Mouse (Mus musculus) hindbrain, embryonic 12.5 days (tissue): ENCODE measurements around the gene Limk2. TPM values are rescaled to one million over a fixed set of nuclear protein-coding genes. Genes with fewer than 3 reads are reported as not detected.

Experiments used
- ATAC-seq: fragments of 200-750 bp; cut with Nextera tagmentation; 2 replicates; pipeline ENCODE4 v1.8.0; 2017; ENCODE audit warnings: moderate TSS enrichment; ENCODE audit not compliant: low FRiP score
- H3K27ac ChIP-seq: fragments of 300-500 bp; sonication (generic); 2 replicates; pipeline ENCODE4 v1.5.1; 2016; ENCODE audit warnings: mild to moderate bottlenecking
- H3K27me3 ChIP-seq: fragments of 300-500 bp; sonication (generic); 2 replicates; pipeline ENCODE4 v1.6.1; 2016; ENCODE audit warnings: mild to moderate bottlenecking
- H3K36me3 ChIP-seq: fragments of 300-500 bp; sonication (generic); 2 replicates; pipeline ENCODE4 v1.6.1; 2016; ENCODE audit warnings: mild to moderate bottlenecking
- H3K4me1 ChIP-seq: fragments of 300-500 bp; sonication (generic); 2 replicates; pipeline ENCODE4 v1.6.1; 2016
- H3K4me2 ChIP-seq: fragments of 300-500 bp; sonication (generic); replicated peaks from 2 replicates; pipeline ENCODE4 v1.6.1; 2016; ENCODE audit warnings: mild to moderate bottlenecking
- H3K4me3 ChIP-seq: fragments of 300-500 bp; sonication (generic); 2 replicates; pipeline ENCODE4 v1.5.1; 2016; ENCODE audit warnings: mild to moderate bottlenecking
- H3K9ac ChIP-seq: fragments of 300-500 bp; sonication (generic); 2 replicates; pipeline ENCODE4 v1.6.1; 2016; ENCODE audit warnings: mild to moderate bottlenecking, moderate library complexity
- H3K9me3 ChIP-seq: fragments of 300-500 bp; sonication (generic); replicated peaks from 2 replicates; pipeline ENCODE4 v1.6.1; 2016; ENCODE audit warnings: mild to moderate bottlenecking
- WGBS: fragments of 180-500 bp; shearing (Covaris S2); methylation state at CpG from one replicate; pipeline ENCODE4 v1.1.7; 2016; 5-methylcytosine and 5-hydroxymethylcytosine counted together
- polyA plus RNA-seq: library from polyadenylated mRNA; unstranded; fragments of >200 nt; fragmentation: Nextera tagmentation; extraction: Ambion mirVana; gene quantifications from 2 replicates; pipeline ENCODE4 v1.2.1, GENCODE M21; 2016

Gene Limk2
- polyA plus RNA-seq, 1 experiment from 2014 or later: 114 TPM

- no peak overlapping the region for H3K9ac ChIP-seq
- H3K4me3 ChIP-seq: no peak overlapping the region
- no peaks in the 10 kb centered on the region for H3K9me3 ChIP-seq
- H3K27me3 ChIP-seq: no peaks in the 10 kb centered on the region
- no peak overlapping the region for H3K27ac ChIP-seq
- no peaks in the 10 kb centered on the region for H3K4me1 ChIP-seq
- peaks cover 6% of the 10 kb centered on the region; the same call in 1 of the 2 replicates for H3K36me3 ChIP-seq
- H3K4me2 ChIP-seq: no peak overlapping the region
- ATAC-seq: no peak
These were observed 32.9 kb upstream of the Limk2 start for GRCm38 (mm10) chr11:3441696-3442443.

GRCm38 (mm10) chr11:3437621-3438020 is 28.6 kb upstream of the Limk2 start:
- H3K4me2 ChIP-seq: no peak overlapping the region
- no peaks in the 10 kb centered on the region for H3K27me3 ChIP-seq
- WGBS: 88% methylated on average over 1 of the region's 1 CpGs
- H3K4me3 ChIP-seq: no peak overlapping the region
- H3K4me1 ChIP-seq: no peaks in the 10 kb centered on the region
- H3K27ac ChIP-seq: no peak overlapping the region
- peaks cover 6% of the 10 kb centered on the region; the same call in 1 of the 2 replicates for H3K36me3 ChIP-seq
- ATAC-seq: no peak
- no peak overlapping the region for H3K9ac ChIP-seq
- no peaks in the 10 kb centered on the region for H3K9me3 ChIP-seq

- peaks cover 8% of the 10 kb centered on the region; the same call in 1 of the 2 replicates for H3K36me3 ChIP-seq
- no peak overlapping the region for H3K9ac ChIP-seq
- H3K4me3 ChIP-seq: no peak overlapping the region
- no peaks in the 10 kb centered on the region for H3K9me3 ChIP-seq
- H3K4me1 ChIP-seq: no peaks in the 10 kb centered on the region
- WGBS: 87% methylated on average over 4 of the region's 4 CpGs
- no peak overlapping the region for H3K27ac ChIP-seq
- no peak overlapping the region for H3K4me2 ChIP-seq
- no peak for ATAC-seq
- H3K27me3 ChIP-seq: no peaks in the 10 kb centered on the region
These were observed 24.8 kb upstream of the Limk2 start for GRCm38 (mm10) chr11:3433809-3434208.

- Histone ChIP-seq H3K9me3 (no peaks in the 10 kb centered on the region), H3K27me3 (no peaks in the 10 kb centered on the region), H3K36me3 (peaks cover 3% of the 10 kb centered on the region; the same call in 1 of the 2 replicates), H3K27ac (no peak overlapping the region), H3K4me3 (no peak overlapping the region), H3K4me2 (no peak overlapping the region), H3K4me1 (no peaks in the 10 kb centered on the region), H3K9ac (no peak overlapping the region)
- WGBS: 91% methylated on average over 6 of the region's 6 CpGs
- no peak for ATAC-seq
These were observed 23.1 kb upstream of the Limk2 start for GRCm38 (mm10) chr11:3431976-3432603.

- Histone ChIP-seq H3K9me3 (no peaks in the 10 kb centered on the region), H3K27me3 (no peaks in the 10 kb centered on the region), H3K4me1 (no peaks in the 10 kb centered on the region), H3K36me3 (peaks cover 3% of the 10 kb centered on the region; the same call in 1 of the 2 replicates), H3K4me2 (no peak overlapping the region), H3K27ac (no peak overlapping the region), H3K4me3 (no peak overlapping the region), H3K9ac (no peak overlapping the region)
- no peak for ATAC-seq
- WGBS: 88% methylated on average over 3 of the region's 3 CpGs
These were observed 22.5 kb upstream of the Limk2 start for GRCm38 (mm10) chr11:3431515-3431914.

- H3K9me3 ChIP-seq: no peaks in the 10 kb centered on the region; the same call in 1 of the 2 replicates
- no peak overlapping the region for H3K4me3 ChIP-seq
- no peaks in the 10 kb centered on the region for H3K4me1 ChIP-seq
- WGBS: 86% methylated on average over 7 of the region's 7 CpGs
- H3K4me2 ChIP-seq: no peak overlapping the region
- no peak for ATAC-seq
- no peak overlapping the region for H3K9ac ChIP-seq
- no peak overlapping the region for H3K27ac ChIP-seq
- peaks cover 26% of the 10 kb centered on the region for H3K36me3 ChIP-seq
- H3K27me3 ChIP-seq: no peaks in the 10 kb centered on the region
These were observed 19.6 kb upstream of the Limk2 start for GRCm38 (mm10) chr11:3428632-3429031.

GRCm38 (mm10) chr11:3427697-3428230 is 18.8 kb upstream of the Limk2 start:
- H3K27ac ChIP-seq: no peak overlapping the region
- no peak for ATAC-seq
- no peaks in the 10 kb centered on the region for H3K27me3 ChIP-seq
- no peak overlapping the region for H3K4me2 ChIP-seq
- no peaks in the 10 kb centered on the region; the same call in 1 of the 2 replicates for H3K9me3 ChIP-seq
- H3K9ac ChIP-seq: no peak overlapping the region
- H3K4me1 ChIP-seq: no peaks in the 10 kb centered on the region
- peaks cover 32% of the 10 kb centered on the region for H3K36me3 ChIP-seq
- 82% methylated on average over 3 of the region's 3 CpGs for WGBS
- no peak overlapping the region for H3K4me3 ChIP-seq

GRCm38 (mm10) chr11:3422242-3422641 is 13.3 kb upstream of the Limk2 start:
- Histone ChIP-seq H3K27me3 (no peaks in the 10 kb centered on the region), H3K9ac (no peak overlapping the region), H3K36me3 (peaks cover 51% of the 10 kb centered on the region), H3K4me1 (no peaks in the 10 kb centered on the region), H3K4me2 (no peak overlapping the region), H3K27ac (no peak overlapping the region), H3K9me3 (no peaks in the 10 kb centered on the region; the same call in 1 of the 2 replicates), H3K4me3 (no peak overlapping the region)
- WGBS: 83% methylated on average over 4 of the region's 4 CpGs
- ATAC-seq: no peak

GRCm38 (mm10) chr11:3418741-3419140 is 9.8 kb upstream of the Limk2 start:
- ATAC-seq: no peak

GRCm38 (mm10) chr11:3417795-3418194 is 8.8 kb upstream of the Limk2 start:
- Histone ChIP-seq H3K36me3 (peaks cover 52% of the 10 kb centered on the region), H3K27ac (no peak overlapping the region), H3K9ac (no peak overlapping the region), H3K4me1 (no peaks in the 10 kb centered on the region), H3K9me3 (no peaks in the 10 kb centered on the region), H3K4me2 (no peak overlapping the region), H3K27me3 (no peaks in the 10 kb centered on the region), H3K4me3 (no peak overlapping the region)
- 88% methylated on average over 6 of the region's 6 CpGs for WGBS
- ATAC-seq: no peak

More at GRCm38 (mm10) chr11:3418741-3419140, 9.8 kb upstream of the Limk2 start:
- Histone ChIP-seq H3K9me3 (no peaks in the 10 kb centered on the region; the same call in 1 of the 2 replicates), H3K9ac (no peak overlapping the region), H3K36me3 (peaks cover 58% of the 10 kb centered on the region), H3K4me3 (no peak overlapping the region), H3K27me3 (no peaks in the 10 kb centered on the region), H3K4me2 (no peak overlapping the region), H3K27ac (no peak overlapping the region), H3K4me1 (no peaks in the 10 kb centered on the region)
- whole genome bisulfite sequencing: 72% methylated on average over 4 of the region's 4 CpGs

GRCm38 (mm10) chr11:3416399-3416798 is 7.4 kb upstream of the Limk2 start:
- H3K4me2 ChIP-seq: no peak overlapping the region
- peaks cover 52% of the 10 kb centered on the region for H3K36me3 ChIP-seq
- no peak for ATAC-seq
- H3K27me3 ChIP-seq: no peaks in the 10 kb centered on the region
- H3K9me3 ChIP-seq: no peaks in the 10 kb centered on the region
- no peak overlapping the region for H3K4me3 ChIP-seq
- WGBS: 87% methylated on average over 3 of the region's 3 CpGs
- H3K4me1 ChIP-seq: no peaks in the 10 kb centered on the region
- H3K9ac ChIP-seq: no peak overlapping the region
- no peak overlapping the region for H3K27ac ChIP-seq

GRCm38 (mm10) chr11:3412111-3412510 is 3.1 kb upstream of the Limk2 start:
- Histone ChIP-seq H3K4me1 (peaks cover 17% of the 10 kb centered on the region), H3K4me2 (no peak overlapping the region), H3K27ac (no peak overlapping the region), H3K36me3 (peaks cover 28% of the 10 kb centered on the region), H3K4me3 (no peak overlapping the region), H3K27me3 (no peaks in the 10 kb centered on the region), H3K9ac (no peak overlapping the region), H3K9me3 (no peaks in the 10 kb centered on the region)
- no peak for ATAC-seq
- 86% methylated on average over 3 of the region's 3 CpGs for WGBS
